Mouse (Mus musculus): ENCODE data around the gene Ltbp3. TPM values are rescaled to one million over a fixed set of nuclear protein-coding genes. Genes with fewer than 3 reads are reported as not detected.

The Ltbp3 gene
- polyA plus RNA-seq, 1 experiment from 2014 or later: 51.9 TPM

- Histone ChIP-seq H3K4me3 (ENCODE audit: low read depth, low read length) (peak overlapping the region; percentile 2; the same call in 1 of the 2 replicates), H3K4me2 (replicated peaks; ENCODE audit: low read depth, low read length) (peak overlapping the region; percentile 45), H3K4me1 (ENCODE audit: insufficient read depth, low read depth, low read length) (peaks cover 21% of the 10 kb centered on the region), H3K9ac (replicated peaks; ENCODE audit: low read depth) (no peak overlapping the region), H3K36me3 (ENCODE audit: insufficient read depth, low read length) (no peaks in the 10 kb centered on the region), H3K27me3 (replicated peaks; ENCODE audit: insufficient read depth, low read length) (no peaks in the 10 kb centered on the region), H3K27ac (ENCODE audit: low read length) (no peak overlapping the region), H3K9me3 (ENCODE audit: low read length) (no peaks in the 10 kb centered on the region)
- DNase-seq (ENCODE audit: low spot score) (peak; percentile 13), ATAC-seq (no peak)
- TF ChIP-seq EP300 (IDR thresholded peaks at IDR 0.05) (no peak), CTCF (IDR thresholded peaks at IDR 0.05) (no peak)
- WGBS: 13% methylated on average over 33 of the region's 36 CpGs
Measured at GRCm38 (mm10) chr19:5745756-5746710, 5.3 kb downstream of the Ltbp3 start.

GRCm38 (mm10) chr19:5746907-5747363, 6.2 kb downstream of the Ltbp3 start:
- Histone ChIP-seq H3K9ac (replicated peaks; ENCODE audit: low read depth) (no peak overlapping the region), H3K27ac (ENCODE audit: low read length) (no peak overlapping the region), H3K36me3 (ENCODE audit: insufficient read depth, low read length) (no peaks in the 10 kb centered on the region), H3K27me3 (replicated peaks; ENCODE audit: insufficient read depth, low read length) (no peaks in the 10 kb centered on the region), H3K4me1 (ENCODE audit: insufficient read depth, low read depth, low read length) (peaks cover 21% of the 10 kb centered on the region), H3K4me2 (replicated peaks; ENCODE audit: low read depth, low read length) (no peak overlapping the region), H3K9me3 (ENCODE audit: low read length) (no peaks in the 10 kb centered on the region), H3K4me3 (ENCODE audit: low read depth, low read length) (no peak overlapping the region)
- DNase-seq (ENCODE audit: low spot score): no peak
- TF ChIP-seq CTCF (IDR thresholded peaks at IDR 0.05): no peak
- no peak for TF ChIP-seq EP300 (IDR thresholded peaks at IDR 0.05)
- WGBS: 42% methylated on average over 12 of the region's 12 CpGs
- ATAC-seq: no peak

- no peaks in the 10 kb centered on the region for H3K9me3 ChIP-seq (ENCODE audit: low read length)
- H3K36me3 ChIP-seq (ENCODE audit: insufficient read depth, low read length): no peaks in the 10 kb centered on the region
- H3K4me1 ChIP-seq (ENCODE audit: insufficient read depth, low read depth, low read length): peaks cover 8% of the 10 kb centered on the region; the same call in 1 of the 2 replicates
- no peak overlapping the region for H3K4me3 ChIP-seq (ENCODE audit: low read depth, low read length)
- WGBS: 66% methylated on average over 6 of the region's 6 CpGs
- H3K27ac ChIP-seq (ENCODE audit: low read length): no peak overlapping the region
- ATAC-seq (peak; percentile 45), DNase-seq (ENCODE audit: low spot score) (peak; percentile 63)
- H3K4me2 ChIP-seq (replicated peaks; ENCODE audit: low read depth, low read length): no peak overlapping the region
- H3K27me3 ChIP-seq (replicated peaks; ENCODE audit: insufficient read depth, low read length): no peaks in the 10 kb centered on the region
- TF ChIP-seq EP300 (IDR thresholded peaks at IDR 0.05) (no peak), CTCF (IDR thresholded peaks at IDR 0.05) (no peak)
- H3K9ac ChIP-seq (replicated peaks; ENCODE audit: low read depth): no peak overlapping the region
Measured at GRCm38 (mm10) chr19:5749476-5749875, 8.8 kb downstream of the Ltbp3 start.

- Histone ChIP-seq H3K27ac (ENCODE audit: low read length) (no peak overlapping the region), H3K36me3 (ENCODE audit: insufficient read depth, low read length) (no peaks in the 10 kb centered on the region), H3K27me3 (replicated peaks; ENCODE audit: insufficient read depth, low read length) (no peaks in the 10 kb centered on the region), H3K4me3 (ENCODE audit: low read depth, low read length) (no peak overlapping the region), H3K4me1 (ENCODE audit: insufficient read depth, low read depth, low read length) (peaks cover 6% of the 10 kb centered on the region; the same call in 1 of the 2 replicates), H3K4me2 (replicated peaks; ENCODE audit: low read depth, low read length) (no peak overlapping the region), H3K9ac (replicated peaks; ENCODE audit: low read depth) (no peak overlapping the region), H3K9me3 (ENCODE audit: low read length) (no peaks in the 10 kb centered on the region)
- DNase-seq (ENCODE audit: low spot score) (no peak), ATAC-seq (no peak)
- 31% methylated on average over 22 of the region's 22 CpGs for WGBS
- TF ChIP-seq CTCF (IDR thresholded peaks at IDR 0.05) (no peak), EP300 (IDR thresholded peaks at IDR 0.05) (no peak)
Measured at GRCm38 (mm10) chr19:5750951-5751350, 10.2 kb downstream of the Ltbp3 start.

GRCm38 (mm10) chr19:5751742-5752141, 11.0 kb downstream of the Ltbp3 start:
- no peak overlapping the region for H3K4me3 ChIP-seq (ENCODE audit: low read depth, low read length)
- H3K4me2 ChIP-seq (replicated peaks; ENCODE audit: low read depth, low read length): no peak overlapping the region
- peak; percentile 64 for DNase-seq (ENCODE audit: low spot score)
- 14% methylated on average over 20 of the region's 20 CpGs for WGBS
- TF ChIP-seq CTCF (IDR thresholded peaks at IDR 0.05): no peak
- TF ChIP-seq EP300 (IDR thresholded peaks at IDR 0.05): no peak
- no peaks in the 10 kb centered on the region for H3K36me3 ChIP-seq (ENCODE audit: insufficient read depth, low read length)
- H3K9me3 ChIP-seq (ENCODE audit: low read length): no peaks in the 10 kb centered on the region
- peak; percentile 75 for ATAC-seq
- H3K27ac ChIP-seq (ENCODE audit: low read length): no peak overlapping the region
- H3K9ac ChIP-seq (replicated peaks; ENCODE audit: low read depth): no peak overlapping the region
- no peaks in the 10 kb centered on the region for H3K4me1 ChIP-seq (ENCODE audit: insufficient read depth, low read depth, low read length)
- H3K27me3 ChIP-seq (replicated peaks; ENCODE audit: insufficient read depth, low read length): no peaks in the 10 kb centered on the region

- Histone ChIP-seq H3K27ac (ENCODE audit: low read length) (no peak overlapping the region), H3K4me2 (replicated peaks; ENCODE audit: low read depth, low read length) (no peak overlapping the region), H3K4me3 (ENCODE audit: low read depth, low read length) (no peak overlapping the region), H3K9me3 (ENCODE audit: low read length) (no peaks in the 10 kb centered on the region), H3K27me3 (replicated peaks; ENCODE audit: insufficient read depth, low read length) (no peaks in the 10 kb centered on the region), H3K4me1 (ENCODE audit: insufficient read depth, low read depth, low read length) (no peaks in the 10 kb centered on the region), H3K36me3 (ENCODE audit: insufficient read depth, low read length) (peaks cover 28% of the 10 kb centered on the region; the same call in 1 of the 2 replicates), H3K9ac (replicated peaks; ENCODE audit: low read depth) (no peak overlapping the region)
- 38% methylated on average over 26 of the region's 29 CpGs for WGBS
- DNase-seq (ENCODE audit: low spot score): no peak
- ATAC-seq: peak; percentile 24; the same call in 1 of the 2 replicates
- TF ChIP-seq EP300 (IDR thresholded peaks at IDR 0.05) (no peak), CTCF (IDR thresholded peaks at IDR 0.05) (no peak)
Measured at GRCm38 (mm10) chr19:5756321-5756985, 15.7 kb downstream of the Ltbp3 start.

Measured in lung, postnatal 0 days (tissue).